In genomic region chr17:28316476-28316875, GRCm38 (mm10) we compare ENCODE assay signal across 23 mouse cellular contexts. TPM values are rescaled to one million over a fixed set of nuclear protein-coding genes. Genes with fewer than 3 reads are reported as not detected.
DNase-seq lines count a peak whose midpoint lies in the region; TF ChIP-seq lines count a peak whose summit lies in the region.
"Had no signal": no experiment of that assay in that cellular context is flagged by ENCODE, and none has a peak within 500 bp of the region (broad histone marks: within the 10 kb centered on the region; RNA-seq: fewer than 3 reads in every experiment).

No protein-coding gene starts in this region.

- H3K27ac ChIP-seq in heart, adult 2 months: no peak overlapping the region
- no peak overlapping the region for H3K27ac ChIP-seq in liver, adult 2 months (replicated peaks; ENCODE audit: insufficient read depth, low read depth, low read length)
- no peak overlapping the region for H3K27ac ChIP-seq in bone marrow, adult 2 months (ENCODE audit: control insufficient read depth, insufficient read depth, low read depth, low read length, poor library complexity)
- H3K27ac ChIP-seq: embryonic facial prominence, embryonic 12.5 days; macrophage; midbrain, embryonic 12.5 days; neural tube, embryonic 15.5 days had no signal

- TF ChIP-seq EP300 in heart, adult 2 months (IDR thresholded peaks at IDR 0.05; ENCODE audit: insufficient read depth, low read depth, low read length): no peak

- peak; percentile 14; the same call in 1 of the 2 replicates for TF ChIP-seq CTCF in heart, adult 2 months (IDR thresholded peaks at IDR 0.05)
- TF ChIP-seq CTCF in liver, adult 2 months (IDR thresholded peaks at IDR 0.05; ENCODE audit: low read depth, low read length): peak; percentile 33; the same call in 1 of the 2 replicates
- TF ChIP-seq CTCF in bone marrow, adult 2 months (IDR thresholded peaks at IDR 0.05; ENCODE audit: control insufficient read depth, insufficient read depth, low read length): 0 out of 2 replicates have a peak, but pooled peaks have one; percentile 11

- no peaks in the 10 kb centered on the region for H3K79me2 ChIP-seq in heart, adult 2 months (replicated peaks; ENCODE audit: control insufficient read depth, insufficient read depth, low read length)
- H3K79me2 ChIP-seq in liver, adult 2 months (ENCODE audit: control insufficient read depth, insufficient read depth, low read length): 0 out of 2 replicates have a peak, but pooled peaks cover 3% of the 10 kb centered on the region

- no peak for TF ChIP-seq POLR2A in heart, adult 2 months (IDR thresholded peaks at IDR 0.05; ENCODE audit: insufficient read depth, low read depth, low read length)
- no peak for TF ChIP-seq POLR2A in liver, adult 2 months (IDR thresholded peaks at IDR 0.05; ENCODE audit: extremely low read depth, insufficient read depth, low read length)
- TF ChIP-seq POLR2A in bone marrow, adult 2 months (IDR thresholded peaks at IDR 0.05; ENCODE audit: borderline replicate concordance, control insufficient read depth, low read depth, low read length): no peak

- no peak for DNase-seq in heart, adult 2 months
- DNase-seq in heart, adult 8-10 months (ENCODE audit: low spot score): no peak
- no peak for DNase-seq in liver, adult 2 months (ENCODE audit: extremely low read depth, low read depth, low spot score)
- DNase-seq in liver (no peak), ES-CJ7 (ENCODE audit: low read depth, low spot score) (peak; percentile 54)
- no peak for DNase-seq in ovary, postnatal 10 days (ENCODE audit: low spot score)
- DNase-seq: adrenal gland, postnatal 14 days; cerebellum, adult 18-20 months; cerebellum, postnatal 36 days; heart, adult 18-20 months; kidney, adult 8-10 months; kidney, postnatal 4 days; layer of hippocampus, postnatal 36 days; thymus, adult 2 months had no signal

- intact Hi-C loops in heart, adult 2 months (cut with DNase I): no loop called here

- WGBS in heart, adult 2 months: 93% methylated on average over 9 of the region's 9 CpGs
- whole genome bisulfite sequencing in liver, adult 2 months: 94% methylated on average over 9 of the region's 9 CpGs
- WGBS in bone marrow, adult 2 months: 93% methylated on average over 9 of the region's 9 CpGs

- no peaks in the 10 kb centered on the region for H3K36me3 ChIP-seq in heart, adult 2 months (ENCODE audit: control insufficient read depth, insufficient read depth, low read length)
- H3K36me3 ChIP-seq in liver, adult 2 months (ENCODE audit: control insufficient read depth, insufficient read depth, low read length): no peaks in the 10 kb centered on the region

- H3K4me3 ChIP-seq in heart, adult 2 months: no peak overlapping the region
- no peak overlapping the region for H3K4me3 ChIP-seq in liver, adult 2 months (ENCODE audit: insufficient read depth, low read depth, low read length)
- H3K4me3 ChIP-seq in bone marrow, adult 2 months (replicated peaks; ENCODE audit: control insufficient read depth, low read depth, low read length): no peak overlapping the region
- H3K4me3 ChIP-seq: embryonic facial prominence, embryonic 12.5 days; midbrain, embryonic 12.5 days; neural tube, embryonic 15.5 days had no signal

- peaks cover 2% of the 10 kb centered on the region; the same call in 1 of the 2 replicates for H3K4me1 ChIP-seq in heart, adult 2 months (ENCODE audit: control insufficient read depth, insufficient read depth, low read length)
- 0 out of 2 replicates have a peak, but pooled peaks cover 2% of the 10 kb centered on the region for H3K4me1 ChIP-seq in liver, adult 2 months (ENCODE audit: control insufficient read depth, insufficient read depth, low read length)
- H3K4me1 ChIP-seq in bone marrow, adult 2 months (ENCODE audit: control insufficient read depth, insufficient read depth, low read length): peaks cover 3% of the 10 kb centered on the region

- H3K9ac ChIP-seq in heart, adult 2 months (ENCODE audit: low read depth, low read length): no peak overlapping the region
- no peak overlapping the region for H3K9ac ChIP-seq in liver, adult 2 months (ENCODE audit: low read depth, low read length)
- H3K9ac ChIP-seq: embryonic facial prominence, embryonic 12.5 days; midbrain, embryonic 12.5 days; neural tube, embryonic 15.5 days had no signal

- H3K27me3 ChIP-seq in heart, adult 2 months (ENCODE audit: control insufficient read depth, insufficient read depth, low read length): no peaks in the 10 kb centered on the region
- H3K27me3 ChIP-seq in liver, adult 2 months (ENCODE audit: control insufficient read depth, insufficient read depth, low read length): no peaks in the 10 kb centered on the region
- H3K27me3 ChIP-seq: embryonic facial prominence, embryonic 12.5 days; midbrain, embryonic 12.5 days; neural tube, embryonic 15.5 days had no signal

RNA-seq across cellular contexts. Expression of gene Fance, which starts 3.2 kb away (rescaled TPM):
- total RNA-seq in heart, adult 2 months (2021): 10 to 100 TPM; 11.2 to 12.0 TPM
- polyA plus RNA-seq in heart, adult 2 months (2012; rRNA removed): 7.4 and 11.8 TPM in 2 replicates
- total RNA-seq in heart, adult 8-10 months (2022): 10 to 100 TPM in 3 of 4 experiments, 1 to 10 TPM in 1; 9.2 to 15.2 (median 12.3) TPM
- 6.6 and 9.1 TPM in 2 replicates for total RNA-seq in liver, adult 2 months (2014; rRNA removed)
- 6.4 and 6.8 TPM in 2 replicates for polyA plus RNA-seq in liver, adult 2 months (2012; rRNA removed)
- 24.9 and 40.5 TPM in 2 replicates for polyA plus RNA-seq in bone marrow, adult 2 months (2011; ENCODE audit: insufficient read depth, insufficient read length, low replicate concordance, missing spikeins)

RNA-seq across cellular contexts. Expression of gene Rpl10a, which starts 11.8 kb away (rescaled TPM):
- 100 to 1,000 TPM; 360 to 417 TPM for total RNA-seq in heart, adult 2 months (2021)
- 634 and 1,197 TPM in 2 replicates for polyA plus RNA-seq in heart, adult 2 months (2012; rRNA removed)
- 100 to 1,000 TPM; 377 to 423 (median 382) TPM for total RNA-seq in heart, adult 8-10 months (2022)
- 497 and 711 TPM in 2 replicates for total RNA-seq in liver, adult 2 months (2014; rRNA removed)
- polyA plus RNA-seq in liver, adult 2 months (2012; rRNA removed): 1,137 and 1,616 TPM in 2 replicates
- 776 and 1,141 TPM in 2 replicates for polyA plus RNA-seq in bone marrow, adult 2 months (2011; ENCODE audit: insufficient read depth, insufficient read length, low replicate concordance, missing spikeins)

RNA-seq across cellular contexts. Expression of gene Tead3, which starts 34.1 kb away (rescaled TPM):
- 10 to 100 TPM; 12.7 to 13.7 TPM for total RNA-seq in heart, adult 2 months (2021)
- polyA plus RNA-seq in heart, adult 2 months (2012; rRNA removed): 20.2 and 21.2 TPM in 2 replicates
- 10 to 100 TPM in 3 of 4 experiments, 1 to 10 TPM in 1; 8.4 to 15.6 (median 11.7) TPM for total RNA-seq in heart, adult 8-10 months (2022)
- 3.0 and 3.7 TPM in 2 replicates for total RNA-seq in liver, adult 2 months (2014; rRNA removed)
- polyA plus RNA-seq in liver, adult 2 months (2012; rRNA removed): 7.6 and 11.0 TPM in 2 replicates
- 1.1 and 2.8 TPM in 2 replicates for polyA plus RNA-seq in bone marrow, adult 2 months (2011; ENCODE audit: insufficient read depth, insufficient read length, low replicate concordance, missing spikeins)
- polyA plus RNA-seq: activated CD4-positive, CD25-positive, alpha-beta regulatory T cell, adult 4 months; macrophage had no signal

RNA-seq across cellular contexts. Expression of gene Tulp1, which starts 48.5 kb away (rescaled TPM):
- total RNA-seq in heart, adult 2 months (2021): not detected
- polyA plus RNA-seq in heart, adult 2 months (2012; rRNA removed): 0.38 TPM in 1 of 2 replicates, not detected in the other
- not detected for total RNA-seq in heart, adult 8-10 months (2022)
- total RNA-seq in liver, adult 2 months (2014; rRNA removed): not detected in 2 replicates
- not detected in 2 replicates for polyA plus RNA-seq in liver, adult 2 months (2012; rRNA removed)
- 1.9 and 7.8 TPM in 2 replicates for polyA plus RNA-seq in bone marrow, adult 2 months (2011; ENCODE audit: insufficient read depth, insufficient read length, low replicate concordance, missing spikeins)
- total RNA-seq: adrenal gland, postnatal 14 days; gastrocnemius, adult 18-20 months; heart, adult 18-20 months; layer of hippocampus, postnatal 36 days; left cerebral cortex, postnatal 36 days had no signal
- polyA plus RNA-seq: activated CD4-positive, CD25-positive, alpha-beta regulatory T cell, adult 4 months; liver, embryonic 16.5 days; macrophage had no signal
